Mouse (Mus musculus) testis, adult 2 months (tissue): ENCODE measurements around the gene Amotl2.

Experiments used
- CTCF ChIP-seq: fragments of 200-500 bp; IDR thresholded peaks from 2 replicates; pipeline ENCODE4 v1.5.1; 2012; ENCODE audit warnings: low read depth, mild to moderate bottlenecking, inconsistent platforms, low read length, moderate library complexity; ENCODE audit not compliant: control insufficient read depth, insufficient read depth, insufficient replicate concordance
- POLR2A ChIP-seq: fragments of 200-500 bp; IDR thresholded peaks from 2 replicates; pipeline ENCODE4 v1.6.1; 2012; ENCODE audit warnings: low read depth, mild to moderate bottlenecking, inconsistent platforms, low read length, moderate library complexity; ENCODE audit not compliant: control insufficient read depth

- TF ChIP-seq CTCF = no peak
- TF ChIP-seq POLR2A = no peak
Observed at GRCm38 (mm10) chr9:102722071-102722561, 5.6 kb downstream of the Amotl2 start.
